Mouse (Mus musculus) limb, embryonic 13.5 days (tissue): ENCODE measurements around the gene Cpxm2. TPM values are rescaled to one million over a fixed set of nuclear protein-coding genes. Genes with fewer than 3 reads are reported as not detected.

Experiments
- ATAC-seq: fragments of 200-750 bp; cut with Nextera tagmentation; 2 replicates; pipeline ENCODE4 v1.8.0; 2017; ENCODE audit warnings: low read depth, moderate number of reproducible peaks, moderate TSS enrichment; ENCODE audit not compliant: low FRiP score
- H3K27ac ChIP-seq: fragments of 300-500 bp; sonication (generic); 2 replicates; pipeline ENCODE4 v1.5.1; 2015; ENCODE audit warnings: inconsistent platforms, mild to moderate bottlenecking, moderate library complexity
- H3K27me3 ChIP-seq: fragments of 300-500 bp; sonication (generic); 2 replicates; pipeline ENCODE4 v1.6.1; 2015; ENCODE audit warnings: mild to moderate bottlenecking, inconsistent platforms
- H3K36me3 ChIP-seq: fragments of 300-500 bp; sonication (generic); 2 replicates; pipeline ENCODE4 v1.6.1; 2015; ENCODE audit warnings: inconsistent platforms, mild to moderate bottlenecking, moderate library complexity
- H3K4me1 ChIP-seq: fragments of 300-500 bp; sonication (generic); 2 replicates; pipeline ENCODE4 v1.6.1; 2015; ENCODE audit warnings: inconsistent platforms
- H3K4me2 ChIP-seq: fragments of 300-500 bp; sonication (generic); replicated peaks from 2 replicates; pipeline ENCODE4 v1.6.1; 2015; ENCODE audit warnings: inconsistent platforms, mild to moderate bottlenecking, moderate library complexity
- H3K4me3 ChIP-seq: fragments of 300-500 bp; sonication (generic); 2 replicates; pipeline ENCODE4 v1.5.1; 2015; ENCODE audit warnings: moderate library complexity, mild to moderate bottlenecking, inconsistent platforms
- H3K9ac ChIP-seq: fragments of 300-500 bp; sonication (generic); 2 replicates; pipeline ENCODE4 v1.6.1; 2015; ENCODE audit warnings: mild to moderate bottlenecking, inconsistent platforms
- H3K9me3 ChIP-seq: fragments of 300-500 bp; sonication (generic); 2 replicates; pipeline ENCODE4 v1.6.1; 2016; ENCODE audit warnings: inconsistent platforms
- WGBS: fragments of 180-500 bp; shearing (Covaris S2); methylation state at CpG from one replicate; pipeline ENCODE4 v1.1.7; 2015; 5-methylcytosine and 5-hydroxymethylcytosine counted together
- polyA plus RNA-seq: library from polyadenylated mRNA; unstranded; fragments of >200 nt; fragmentation: Nextera tagmentation; extraction: Ambion mirVana; gene quantifications from 2 replicates; pipeline ENCODE4 v1.2.1, GENCODE M21; 2015

Cpxm2 gene
- polyA plus RNA-seq: 14.0 and 16.7 TPM in 2 replicates

- peak; percentile 40; the same call in 1 of the 2 replicates for ATAC-seq
- WGBS: 3% methylated on average over 42 of the region's 43 CpGs
- H3K4me3 ChIP-seq: peak within 1 kb of the TSS; percentile 53
Measured at GRCm38 (mm10) chr7:132154368-132154961, at the start of gene Cpxm2. Gene Cpxm2, minus strand, starts transcription at chr7:132154739.

GRCm38 (mm10) chr7:132204073-132204612 is 49.6 kb upstream of the Cpxm2 start:
- peaks cover 52% of the 10 kb centered on the region for H3K4me1 ChIP-seq
- no peak overlapping the region for H3K9ac ChIP-seq
- ATAC-seq: 0 out of 2 replicates have a peak, but pooled peaks have one; percentile 37
- WGBS: 0% methylated on average over 1 of the region's 1 CpGs
- H3K36me3 ChIP-seq: no peaks in the 10 kb centered on the region
- H3K9me3 ChIP-seq: no peaks in the 10 kb centered on the region
- peak overlapping the region; percentile 74 for H3K27ac ChIP-seq
- H3K27me3 ChIP-seq: peaks cover 4% of the 10 kb centered on the region; the same call in 1 of the 2 replicates
- H3K4me2 ChIP-seq: 0 out of 2 replicates have a peak overlapping the region, but pooled peaks have one; percentile 21
- H3K4me3 ChIP-seq: no peak overlapping the region

More at GRCm38 (mm10) chr7:132154368-132154961, at the start of gene Cpxm2:
- Histone ChIP-seq H3K4me2 (peak within 1 kb of the TSS; percentile 85), H3K4me1 (peaks cover 16% of the 10 kb centered on the region), H3K27ac (no peak within 1 kb of the TSS; the same call in 1 of the 2 replicates), H3K36me3 (no peaks in the 10 kb centered on the region), H3K27me3 (peaks cover 54% of the 10 kb centered on the region), H3K9me3 (no peaks in the 10 kb centered on the region), H3K9ac (peak within 1 kb of the TSS; percentile 69)

- Histone ChIP-seq H3K4me3 (no peak overlapping the region), H3K4me1 (peaks cover 64% of the 10 kb centered on the region), H3K4me2 (no peak overlapping the region), H3K9ac (no peak overlapping the region), H3K9me3 (no peaks in the 10 kb centered on the region), H3K27me3 (peaks cover 3% of the 10 kb centered on the region; the same call in 1 of the 2 replicates), H3K36me3 (no peaks in the 10 kb centered on the region), H3K27ac (no peak overlapping the region)
- WGBS: 56% methylated on average over 6 of the region's 6 CpGs
- ATAC-seq: no peak
Measured at GRCm38 (mm10) chr7:132199686-132200085, 45.1 kb upstream of the Cpxm2 start.

DNA sequence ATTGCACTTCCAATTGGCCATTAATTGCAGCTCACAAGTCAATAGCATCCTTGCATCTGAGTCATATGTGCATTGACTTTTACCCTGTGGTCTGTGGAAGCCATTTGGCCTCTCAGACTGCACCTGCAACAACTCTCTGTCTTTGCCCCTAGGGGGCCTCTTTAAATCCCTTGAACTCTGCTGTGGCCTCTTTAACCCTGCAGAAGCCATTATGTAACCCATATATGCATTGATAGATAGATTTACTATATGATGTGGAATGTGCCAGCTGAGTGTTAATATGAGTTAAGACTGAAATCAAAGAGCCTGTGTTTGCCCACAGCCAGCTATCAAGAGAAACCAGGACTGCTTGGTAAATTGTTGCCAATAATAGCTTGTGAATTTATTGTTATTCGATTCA is 44.3 kb upstream of the Cpxm2 start:
- no peak for ATAC-seq
- Histone ChIP-seq H3K36me3 (no peaks in the 10 kb centered on the region), H3K4me3 (no peak overlapping the region), H3K9me3 (no peaks in the 10 kb centered on the region), H3K27me3 (peaks cover 3% of the 10 kb centered on the region; the same call in 1 of the 2 replicates), H3K9ac (no peak overlapping the region), H3K27ac (no peak overlapping the region), H3K4me1 (peaks cover 56% of the 10 kb centered on the region), H3K4me2 (no peak overlapping the region)
- 33% methylated on average over 1 of the region's 1 CpGs for WGBS

- peaks cover 55% of the 10 kb centered on the region for H3K4me1 ChIP-seq
- 38% methylated on average over 7 of the region's 7 CpGs for WGBS
- H3K27ac ChIP-seq: no peak overlapping the region
- H3K9me3 ChIP-seq: no peaks in the 10 kb centered on the region
- ATAC-seq: no peak
- no peak overlapping the region for H3K4me3 ChIP-seq
- H3K27me3 ChIP-seq: peaks cover 3% of the 10 kb centered on the region; the same call in 1 of the 2 replicates
- no peak overlapping the region for H3K9ac ChIP-seq
- H3K4me2 ChIP-seq: no peak overlapping the region
- no peaks in the 10 kb centered on the region for H3K36me3 ChIP-seq
Measured at GRCm38 (mm10) chr7:132197817-132198475, 43.4 kb upstream of the Cpxm2 start.

GRCm38 (mm10) chr7:132196581-132196980 is 42.0 kb upstream of the Cpxm2 start:
- no peak overlapping the region for H3K4me2 ChIP-seq
- H3K27ac ChIP-seq: no peak overlapping the region
- H3K9ac ChIP-seq: no peak overlapping the region
- whole genome bisulfite sequencing: 81% methylated on average over 1 of the region's 1 CpGs
- no peaks in the 10 kb centered on the region for H3K36me3 ChIP-seq
- peaks cover 42% of the 10 kb centered on the region for H3K4me1 ChIP-seq
- H3K4me3 ChIP-seq: no peak overlapping the region
- H3K27me3 ChIP-seq: peaks cover 3% of the 10 kb centered on the region; the same call in 1 of the 2 replicates
- no peak for ATAC-seq
- H3K9me3 ChIP-seq: no peaks in the 10 kb centered on the region

DNA sequence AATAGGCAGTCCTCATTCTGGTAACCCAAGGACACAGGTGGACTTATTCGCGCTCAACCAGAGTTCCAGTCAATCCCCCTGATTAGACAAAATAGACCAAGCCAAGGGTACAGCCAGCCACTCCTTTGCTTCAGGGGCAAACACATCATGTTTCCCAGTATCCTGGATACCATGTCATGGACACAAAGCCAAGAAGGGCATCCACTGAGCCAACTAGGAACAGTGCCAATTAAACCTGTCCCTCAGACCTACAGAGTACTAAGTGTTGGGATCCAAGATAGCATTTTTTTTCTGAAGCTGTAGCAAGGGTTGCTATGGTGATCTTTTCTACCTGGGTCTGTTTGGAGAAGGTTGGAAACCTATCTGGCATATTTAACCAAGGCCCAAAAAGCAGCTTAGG is 39.1 kb upstream of the Cpxm2 start:
- H3K4me1 ChIP-seq: peaks cover 29% of the 10 kb centered on the region
- H3K27me3 ChIP-seq: peaks cover 2% of the 10 kb centered on the region; the same call in 1 of the 2 replicates
- no peak for ATAC-seq
- no peaks in the 10 kb centered on the region for H3K9me3 ChIP-seq
- no peaks in the 10 kb centered on the region for H3K36me3 ChIP-seq
- no peak overlapping the region for H3K4me3 ChIP-seq
- no peak overlapping the region; the same call in 1 of the 2 replicates for H3K27ac ChIP-seq
- no peak overlapping the region for H3K9ac ChIP-seq
- no peak overlapping the region for H3K4me2 ChIP-seq
- 93% methylated on average over 2 of the region's 2 CpGs for WGBS

DNA sequence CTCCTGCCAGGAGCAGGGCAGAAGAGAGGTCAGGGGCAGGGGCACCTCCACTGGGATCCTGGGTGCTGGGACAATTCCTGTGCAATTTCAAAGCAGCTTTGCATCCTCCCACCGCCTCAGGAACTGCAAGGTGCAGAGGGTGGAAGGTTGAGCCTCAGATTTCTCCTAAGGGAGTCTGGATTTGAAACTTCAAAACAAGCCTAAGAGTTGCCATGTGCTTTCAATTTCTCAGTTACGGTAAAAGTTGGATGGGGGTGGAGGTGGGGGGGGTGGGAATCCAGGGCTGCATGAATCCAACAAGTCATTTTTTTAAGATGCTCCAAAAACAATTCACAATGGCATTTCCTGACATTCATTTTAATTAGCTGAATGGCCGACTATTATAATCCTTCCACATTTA is 32.9 kb upstream of the Cpxm2 start:
- ATAC-seq: no peak
- H3K36me3 ChIP-seq: no peaks in the 10 kb centered on the region
- H3K27ac ChIP-seq: no peak overlapping the region
- no peak overlapping the region for H3K4me3 ChIP-seq
- H3K4me1 ChIP-seq: peaks cover 41% of the 10 kb centered on the region
- peaks cover 4% of the 10 kb centered on the region; the same call in 1 of the 2 replicates for H3K27me3 ChIP-seq
- 13% methylated on average over 3 of the region's 3 CpGs for WGBS
- no peak overlapping the region for H3K9ac ChIP-seq
- no peaks in the 10 kb centered on the region for H3K9me3 ChIP-seq
- H3K4me2 ChIP-seq: no peak overlapping the region

DNA sequence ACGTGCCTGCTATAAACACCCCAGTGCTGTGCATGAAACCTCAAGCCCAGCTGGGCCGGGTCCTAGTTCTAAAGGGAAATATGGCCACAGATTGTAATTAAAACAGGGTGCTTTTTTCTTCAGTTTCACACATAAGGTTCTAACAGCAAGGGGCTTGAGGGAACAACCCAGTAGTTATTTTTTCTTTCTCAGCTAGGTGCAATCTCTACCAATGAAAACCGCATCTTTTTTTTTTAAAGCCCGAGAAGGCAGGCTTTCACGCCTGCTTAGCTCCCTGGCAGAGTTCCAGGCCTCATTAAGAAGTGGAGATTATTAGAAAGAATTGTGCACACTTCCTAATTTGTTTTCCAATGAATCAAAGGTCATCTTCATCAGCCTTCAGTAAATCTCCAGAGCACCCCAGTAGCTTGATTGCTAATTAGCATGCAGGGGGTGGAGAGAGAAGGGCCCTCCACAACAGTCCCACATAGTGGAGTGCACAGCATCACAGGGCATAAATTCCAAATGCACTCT is 29.4 kb upstream of the Cpxm2 start:
- H3K27me3 ChIP-seq: 0 out of 2 replicates have a peak, but pooled peaks cover 2% of the 10 kb centered on the region
- H3K9ac ChIP-seq: no peak overlapping the region
- H3K4me1 ChIP-seq: peaks cover 29% of the 10 kb centered on the region
- WGBS: 29% methylated on average over 5 of the region's 5 CpGs
- H3K4me2 ChIP-seq: no peak overlapping the region
- H3K4me3 ChIP-seq: no peak overlapping the region
- H3K36me3 ChIP-seq: no peaks in the 10 kb centered on the region
- H3K9me3 ChIP-seq: peaks cover 7% of the 10 kb centered on the region; the same call in 1 of the 2 replicates
- no peak overlapping the region for H3K27ac ChIP-seq
- no peak for ATAC-seq

GRCm38 (mm10) chr7:132181586-132182198 is 27.2 kb upstream of the Cpxm2 start:
- Histone ChIP-seq H3K27me3 (0 out of 2 replicates have a peak, but pooled peaks cover 2% of the 10 kb centered on the region), H3K36me3 (no peaks in the 10 kb centered on the region), H3K4me2 (no peak overlapping the region), H3K4me1 (peaks cover 15% of the 10 kb centered on the region), H3K9me3 (peaks cover 7% of the 10 kb centered on the region; the same call in 1 of the 2 replicates), H3K27ac (no peak overlapping the region), H3K9ac (no peak overlapping the region), H3K4me3 (no peak overlapping the region)
- ATAC-seq: no peak
- WGBS: 93% methylated on average over 4 of the region's 4 CpGs

GRCm38 (mm10) chr7:132181042-132181441 is 26.5 kb upstream of the Cpxm2 start:
- Histone ChIP-seq H3K4me2 (no peak overlapping the region), H3K4me3 (no peak overlapping the region), H3K9ac (no peak overlapping the region), H3K4me1 (peaks cover 9% of the 10 kb centered on the region), H3K36me3 (no peaks in the 10 kb centered on the region), H3K9me3 (peaks cover 7% of the 10 kb centered on the region; the same call in 1 of the 2 replicates), H3K27me3 (0 out of 2 replicates have a peak, but pooled peaks cover 2% of the 10 kb centered on the region), H3K27ac (no peak overlapping the region)
- no peak for ATAC-seq
- 94% methylated on average over 3 of the region's 3 CpGs for WGBS
